Mouse (Mus musculus): ENCODE results near the gene Rps2.

DNA sequence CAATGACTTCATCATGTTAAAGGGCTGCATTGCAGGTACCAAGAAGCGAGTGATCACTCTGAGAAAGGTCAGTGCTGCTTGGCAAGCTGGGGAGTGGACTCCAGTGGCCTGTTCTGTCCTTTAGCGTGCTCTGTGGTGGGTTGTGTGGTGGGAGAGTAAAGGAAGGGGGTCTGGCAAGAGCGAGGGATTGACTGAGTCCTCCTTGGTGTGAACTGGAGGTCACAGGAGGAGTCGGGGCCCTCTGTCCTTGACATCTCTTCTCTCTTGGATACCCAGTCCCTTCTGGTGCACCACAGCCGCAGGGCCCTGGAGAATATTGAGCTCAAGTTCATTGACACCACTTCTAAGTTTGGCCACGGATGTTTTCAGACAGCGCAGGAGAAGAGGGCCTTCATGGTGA lies 17.5 kb downstream of the Rps2 start:
- TF ChIP-seq POLR2A (IDR thresholded peaks at IDR 0.05; ENCODE audit: insufficient read depth, low read depth, low read length) = no peak
- no peak for TF ChIP-seq CTCF (IDR thresholded peaks at IDR 0.05; ENCODE audit: insufficient read depth, low read depth, low read length)

Measured in olfactory bulb, adult 2 months (tissue).